Mouse (Mus musculus): ENCODE results near the gene Npr1.

The Npr1 gene

GRCm38 (mm10) chr3:90445417-90446200 is 20.1 kb downstream of the Npr1 start:
- in situ Hi-C loops (cut with MboI, MseI) = no loop called here

- in situ Hi-C loops (cut with MboI, MseI) = no loop called here
Measured at GRCm38 (mm10) chr3:90443977-90444376, 21.7 kb downstream of the Npr1 start.

GRCm38 (mm10) chr3:90440756-90441155 is 24.9 kb downstream of the Npr1 start:
- in situ Hi-C loops (cut with MboI, MseI) = no loop called here

- in situ Hi-C loops (cut with MboI, MseI) = no loop called here
Measured at GRCm38 (mm10) chr3:90437131-90437530, 28.5 kb downstream of the Npr1 start.

GRCm38 (mm10) chr3:90434073-90434730 is 31.5 kb downstream of the Npr1 start:
- in situ Hi-C loops (cut with MboI, MseI) = no loop called here

GRCm38 (mm10) chr3:90433381-90434020 is 32.2 kb downstream of the Npr1 start, which contains the start of gene Ints3:
TSS of gene Ints3 (minus strand) at chr3:90433622.
- in situ Hi-C loops (cut with MboI, MseI) = no loop called here

- in situ Hi-C loops (cut with MboI, MseI) = no loop called here
Measured at GRCm38 (mm10) chr3:90432811-90433219, 32.9 kb downstream of the Npr1 start.

GRCm38 (mm10) chr3:90432348-90432747 is 33.3 kb downstream of the Npr1 start:
- in situ Hi-C loops (cut with MboI, MseI) = no loop called here

- in situ Hi-C loops (cut with MboI, MseI) = no loop called here
Measured at GRCm38 (mm10) chr3:90429576-90429975, 36.1 kb downstream of the Npr1 start.

GRCm38 (mm10) chr3:90428186-90428585 is 37.5 kb downstream of the Npr1 start:
- in situ Hi-C loops (cut with MboI, MseI) = no loop called here

GRCm38 (mm10) chr3:90427574-90427973 is 38.1 kb downstream of the Npr1 start:
- in situ Hi-C loops (cut with MboI, MseI) = no loop called here

- in situ Hi-C loops (cut with MboI, MseI) = no loop called here
Measured at GRCm38 (mm10) chr3:90425499-90425898, 40.2 kb downstream of the Npr1 start.

- in situ Hi-C loops (cut with MboI, MseI) = no loop called here
Measured at GRCm38 (mm10) chr3:90423549-90423948, 42.1 kb downstream of the Npr1 start.

- in situ Hi-C loops (cut with MboI, MseI) = no loop called here
Measured at GRCm38 (mm10) chr3:90420696-90421095, 45.0 kb downstream of the Npr1 start.

GRCm38 (mm10) chr3:90413011-90413396 is 52.7 kb downstream of the Npr1 start:
- in situ Hi-C loops (cut with MboI, MseI) = no loop called here

GRCm38 (mm10) chr3:90412312-90413010 is 53.2 kb downstream of the Npr1 start:
- in situ Hi-C loops (cut with MboI, MseI) = no loop called here

GRCm38 (mm10) chr3:90408721-90409120 is 56.9 kb downstream of the Npr1 start:
- in situ Hi-C loops (cut with MboI, MseI) = no loop called here

GRCm38 (mm10) chr3:90406414-90406813 is 59.3 kb downstream of the Npr1 start:
- in situ Hi-C loops (cut with MboI, MseI) = no loop called here

- in situ Hi-C loops (cut with MboI, MseI) = no loop called here
Measured at GRCm38 (mm10) chr3:90404609-90405008, 61.1 kb downstream of the Npr1 start.

GRCm38 (mm10) chr3:90404121-90404520 is 61.5 kb downstream of the Npr1 start:
- in situ Hi-C loops (cut with MboI, MseI) = no loop called here

- in situ Hi-C loops (cut with MboI, MseI) = no loop called here
Measured at GRCm38 (mm10) chr3:90400993-90401392, 64.7 kb downstream of the Npr1 start.
